Mouse (Mus musculus) limb, embryonic 15.5 days (tissue): ENCODE data around the gene Vmn2r124. TPM values are rescaled to one million over a fixed set of nuclear protein-coding genes. Genes with fewer than 3 reads are reported as not detected.
"Not testable (repeated sequence)": the region's sequence is repeated elsewhere in the genome, so short reads cannot be mapped to it uniquely, and the experiment has no call there.

Experiments
- ATAC-seq: fragments of 200-750 bp; cut with Nextera tagmentation; 2 replicates; pipeline ENCODE4 v1.8.0; 2017; ENCODE audit warnings: low read depth, moderate TSS enrichment; ENCODE audit not compliant: insufficient number of reproducible peaks, low FRiP score, low TSS enrichment
- H3K27ac ChIP-seq: fragments of 300-500 bp; sonication (generic); 2 replicates; pipeline ENCODE4 v1.5.1; 2015; ENCODE audit warnings: moderate library complexity, mild to moderate bottlenecking, inconsistent platforms
- H3K27me3 ChIP-seq: fragments of 300-500 bp; sonication (generic); 2 replicates; pipeline ENCODE4 v1.6.1; 2015; ENCODE audit warnings: inconsistent platforms
- H3K36me3 ChIP-seq: fragments of 300-500 bp; sonication (generic); 2 replicates; pipeline ENCODE4 v1.6.1; 2015; ENCODE audit warnings: inconsistent platforms
- H3K4me1 ChIP-seq: fragments of 300-500 bp; sonication (generic); 2 replicates; pipeline ENCODE4 v1.6.1; 2015; ENCODE audit warnings: inconsistent platforms
- H3K4me2 ChIP-seq: fragments of 300-500 bp; sonication (generic); 2 replicates; pipeline ENCODE4 v1.6.1; 2015; ENCODE audit warnings: mild to moderate bottlenecking, inconsistent platforms
- H3K4me3 ChIP-seq: fragments of 300-500 bp; sonication (generic); 2 replicates; pipeline ENCODE4 v1.5.1; 2015; ENCODE audit warnings: mild to moderate bottlenecking, inconsistent platforms
- H3K9ac ChIP-seq: fragments of 300-500 bp; sonication (generic); 2 replicates; pipeline ENCODE4 v1.6.1; 2015; ENCODE audit warnings: inconsistent platforms
- H3K9me3 ChIP-seq: fragments of 300-500 bp; sonication (generic); 2 replicates; pipeline ENCODE4 v1.6.1; 2016; ENCODE audit warnings: inconsistent platforms
- WGBS: fragments of 180-500 bp; shearing (Covaris S2); methylation state at CpG from one replicate; pipeline ENCODE4 v1.1.7; 2015; 5-methylcytosine and 5-hydroxymethylcytosine counted together
- polyA plus RNA-seq: library from polyadenylated mRNA; unstranded; fragments of >200 nt; fragmentation: Nextera tagmentation; extraction: Ambion mirVana; gene quantifications from 2 replicates; pipeline ENCODE4 v1.2.1, GENCODE M21; 2015

The Vmn2r124 gene
- polyA plus RNA-seq: not detected in 2 replicates

DNA sequence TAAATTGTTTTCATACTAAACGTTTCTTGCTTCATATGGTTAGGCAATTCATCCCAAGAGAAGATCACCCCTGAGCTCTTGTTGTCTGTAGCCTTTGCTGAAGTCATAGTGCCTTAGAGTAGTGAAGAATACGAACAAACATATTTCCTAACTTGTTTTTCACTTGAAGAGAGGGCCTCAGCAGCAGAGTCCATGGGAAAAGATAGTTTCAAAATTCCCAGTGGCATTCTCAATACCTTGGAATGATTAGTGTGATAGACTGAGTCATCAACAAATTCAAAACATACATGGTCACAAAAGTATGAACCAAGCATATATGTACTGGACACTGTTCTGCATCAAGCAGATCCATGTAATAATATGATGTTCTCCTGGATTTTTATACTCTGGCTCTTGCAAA, at the start of gene Vmn2r124:
Vmn2r124 (plus strand) TSS at position 301 of the 400 bp plus-strand sequence.
- no peaks in the 10 kb centered on the region for H3K27me3 ChIP-seq
- H3K4me3 ChIP-seq: no peak within 1 kb of the TSS
- H3K9ac ChIP-seq: no peak within 1 kb of the TSS
- H3K36me3 ChIP-seq: no peaks in the 10 kb centered on the region
- WGBS: 52% methylated on average over 2 of the region's 2 CpGs
- no peaks in the 10 kb centered on the region for H3K4me1 ChIP-seq
- ATAC-seq: no peak
- no peak within 1 kb of the TSS for H3K4me2 ChIP-seq
- H3K27ac ChIP-seq: no peak within 1 kb of the TSS
- H3K9me3 ChIP-seq: no peaks in the 10 kb centered on the region

DNA sequence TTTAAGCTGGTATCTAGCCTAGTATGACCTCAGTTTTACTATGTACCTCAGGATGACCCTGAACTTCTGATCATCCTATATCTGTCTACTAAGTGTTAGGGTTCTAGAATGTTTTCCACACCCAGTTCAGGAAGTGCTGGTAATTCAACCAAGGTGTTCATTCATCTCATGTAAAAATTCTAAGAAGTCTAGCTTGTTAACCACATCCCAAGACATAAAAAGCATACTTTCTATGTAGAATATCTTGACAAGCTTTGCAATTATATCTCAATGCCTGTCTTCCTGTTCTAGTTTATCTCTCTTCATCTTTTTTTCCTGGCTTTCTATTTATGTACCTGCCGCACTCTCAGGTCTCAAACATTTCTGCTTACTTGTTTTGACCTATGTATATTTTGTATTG, 44.5 kb upstream of the Vmn2r124 start:
- no peaks in the 10 kb centered on the region for H3K27me3 ChIP-seq
- H3K36me3 ChIP-seq: no peaks in the 10 kb centered on the region
- no peak overlapping the region for H3K27ac ChIP-seq
- no peak overlapping the region for H3K4me3 ChIP-seq
- ATAC-seq: no peak
- no peak overlapping the region for H3K9ac ChIP-seq
- H3K4me2 ChIP-seq: no peak overlapping the region
- WGBS: 92% methylated on average over 1 of the region's 1 CpGs
- H3K9me3 ChIP-seq: no peaks in the 10 kb centered on the region
- H3K4me1 ChIP-seq: no peaks in the 10 kb centered on the region

DNA sequence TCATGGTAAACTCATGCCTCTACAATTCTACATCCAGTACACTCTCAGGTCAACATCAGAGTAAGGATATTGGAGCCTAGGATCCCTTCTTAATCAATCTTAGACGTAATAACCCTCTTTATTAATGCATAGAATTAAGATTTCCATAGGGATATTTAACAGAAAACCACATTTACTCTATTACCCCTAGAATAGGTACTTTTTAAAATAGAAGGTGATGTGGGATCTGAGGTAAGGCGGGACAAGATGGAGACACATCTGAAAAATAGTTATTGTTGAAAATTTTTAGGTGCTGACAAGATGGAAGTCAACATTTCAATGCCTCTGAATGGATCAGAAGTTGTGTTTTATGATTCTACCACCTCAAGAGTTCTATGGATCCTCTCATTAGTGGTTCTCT, 27.8 kb upstream of the Vmn2r124 start, which contains the start of gene Fpr-rs4:
Fpr-rs4 (plus strand) TSS at position 301 of the 400 bp plus-strand sequence.
- no peaks in the 10 kb centered on the region for H3K4me1 ChIP-seq
- no peaks in the 10 kb centered on the region for H3K9me3 ChIP-seq
- no peak within 1 kb of the TSS for H3K27ac ChIP-seq
- WGBS: 67% methylated on average over 2 of the region's 2 CpGs
- H3K9ac ChIP-seq: no peak within 1 kb of the TSS
- H3K4me2 ChIP-seq: no peak within 1 kb of the TSS
- no peak within 1 kb of the TSS for H3K4me3 ChIP-seq
- H3K36me3 ChIP-seq: no peaks in the 10 kb centered on the region
- no peaks in the 10 kb centered on the region for H3K27me3 ChIP-seq
- no peak for ATAC-seq

DNA sequence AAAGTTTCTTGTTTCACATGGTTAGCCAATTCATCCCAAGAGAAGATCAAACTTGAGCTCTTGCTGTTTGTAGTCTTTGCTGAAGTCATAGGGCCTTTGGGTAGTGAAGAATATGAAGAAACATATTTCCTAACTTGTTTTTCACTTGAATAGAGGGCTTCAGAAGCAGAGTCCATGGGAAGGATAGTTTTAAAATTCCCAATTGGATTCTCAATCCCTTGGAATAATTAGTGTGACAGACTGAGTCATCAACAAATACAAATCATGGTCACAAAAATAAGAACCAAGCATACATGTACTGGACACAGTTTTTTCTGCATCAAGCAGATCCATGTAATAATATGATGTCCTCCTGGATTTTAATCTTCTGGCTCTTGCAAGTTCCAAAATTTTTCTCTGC, 35.5 kb downstream of the Vmn2r124 start, which contains the start of gene Vmn2r91:
Vmn2r91 (plus strand) TSS at position 301 of the 400 bp plus-strand sequence.
- not testable (repeated sequence) for H3K9me3 ChIP-seq, ATAC-seq, H3K27ac ChIP-seq, H3K36me3 ChIP-seq, H3K9ac ChIP-seq, H3K27me3 ChIP-seq, H3K4me1 ChIP-seq, H3K4me3 ChIP-seq, H3K4me2 ChIP-seq

DNA sequence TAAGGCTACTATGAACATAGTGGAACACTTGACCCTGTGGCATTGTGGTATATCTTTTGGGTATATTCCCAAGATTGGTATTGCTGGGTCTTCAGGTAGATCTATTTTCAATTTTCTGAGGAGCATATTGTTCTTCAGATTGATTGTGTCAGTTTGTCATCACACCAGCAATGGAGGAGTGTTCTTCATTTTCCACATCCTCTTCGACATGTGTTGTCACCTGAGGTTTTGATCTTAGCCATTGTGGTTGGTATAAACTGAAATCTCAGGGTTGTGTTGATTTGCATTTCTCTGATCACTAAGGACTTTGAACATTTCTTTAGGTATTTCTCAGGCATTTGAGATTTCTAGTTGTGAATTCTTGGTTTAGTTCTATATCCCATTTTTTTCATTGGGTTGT, 46.4 kb downstream of the Vmn2r124 start:
- not testable (repeated sequence) for H3K4me1 ChIP-seq, H3K9me3 ChIP-seq, H3K27ac ChIP-seq, H3K9ac ChIP-seq, H3K4me3 ChIP-seq, H3K4me2 ChIP-seq, H3K27me3 ChIP-seq, H3K36me3 ChIP-seq, ATAC-seq
- WGBS: 59% methylated on average over 1 of the region's 1 CpGs

DNA sequence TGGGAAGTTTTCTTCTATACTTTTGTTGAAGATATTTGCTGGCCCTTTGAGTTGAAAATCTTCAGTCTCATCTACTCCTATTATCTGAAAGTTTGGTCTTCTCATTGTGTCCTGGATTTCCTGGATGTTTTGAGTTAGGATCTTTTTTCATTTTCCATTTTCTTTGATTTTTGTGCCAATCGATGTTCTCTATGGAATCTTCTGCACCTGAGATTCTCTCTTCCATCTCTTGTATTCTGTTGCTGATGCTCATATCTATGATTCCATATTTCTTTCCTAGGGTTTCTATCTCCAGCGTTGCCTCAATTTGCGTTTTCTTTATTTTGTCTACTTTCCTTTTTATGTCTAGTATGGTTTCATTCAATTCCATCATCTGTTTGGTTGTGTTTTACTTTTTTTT, 53.0 kb downstream of the Vmn2r124 start:
- not testable (repeated sequence) for H3K36me3 ChIP-seq, H3K4me3 ChIP-seq, H3K9me3 ChIP-seq, H3K27me3 ChIP-seq, H3K4me2 ChIP-seq, H3K9ac ChIP-seq, ATAC-seq, H3K4me1 ChIP-seq, H3K27ac ChIP-seq
- 88% methylated on average over 3 of the region's 3 CpGs for WGBS

Other genes starting within 250 kb of the Vmn2r124 start
- gene Spaca6, start 222.3 kb upstream of the Vmn2r124 start, polyA plus RNA-seq: 25.3 and 36.6 TPM in 2 replicates
- 1.6 and 2.0 TPM in 2 replicates for gene Has1, start 194.2 kb upstream of the Vmn2r124 start, polyA plus RNA-seq
- 0.33 and 0.91 TPM in 2 replicates for gene Fpr1, start 165.5 kb upstream of the Vmn2r124 start, polyA plus RNA-seq
- 0.38 and 0.52 TPM in 2 replicates for gene Fpr2, start 161.6 kb upstream of the Vmn2r124 start, polyA plus RNA-seq
- not detected in 2 replicates for gene Fpr3, start 161.6 kb upstream of the Vmn2r124 start, polyA plus RNA-seq
- gene Fpr-rs4, start 27.7 kb upstream of the Vmn2r124 start, polyA plus RNA-seq: not detected in 2 replicates
- gene Vmn2r91, start 35.6 kb downstream of the Vmn2r124 start, polyA plus RNA-seq: not detected in 2 replicates
- not detected in 2 replicates for gene Vmn2r92, start 102.5 kb downstream of the Vmn2r124 start, polyA plus RNA-seq
- not detected in 2 replicates for gene Vmn2r94, start 228.3 kb downstream of the Vmn2r124 start, polyA plus RNA-seq
- not detected in 2 replicates for gene Vmn2r93, start 248.7 kb downstream of the Vmn2r124 start, polyA plus RNA-seq